Mouse (Mus musculus) heart, embryonic 16.5 days (tissue): ENCODE data around the gene Lypd4. TPM values are rescaled to one million over a fixed set of nuclear protein-coding genes. Genes with fewer than 3 reads are reported as not detected.

Source experiments
- polyA plus RNA-seq: library from polyadenylated mRNA; unstranded; fragments of >200 nt; fragmentation: Nextera tagmentation; extraction: Ambion mirVana; gene quantifications from 2 replicates; pipeline ENCODE4 v1.2.1, GENCODE M21; 2015

Gene Lypd4
- polyA plus RNA-seq, 1 experiment from 2014 or later: not detected

Other genes starting within 250 kb of the Lypd4 start
- gene Lypd3, start 233.4 kb downstream of the Lypd4 start, polyA plus RNA-seq: 0.08 TPM in 1 of 2 replicates, not detected in the other
- not detected in 2 replicates for gene Tex101, start 193.3 kb downstream of the Lypd4 start, polyA plus RNA-seq
- not detected in 2 replicates for gene BC049730, start 160.7 kb downstream of the Lypd4 start, polyA plus RNA-seq
- gene Gm4763, start 143.0 kb downstream of the Lypd4 start, polyA plus RNA-seq: not detected in 2 replicates
- 0.25 and 0.30 TPM in 2 replicates for gene Cd177, start 109.6 kb downstream of the Lypd4 start, polyA plus RNA-seq
- gene Ceacam10, start 92.7 kb downstream of the Lypd4 start, polyA plus RNA-seq: 0.22 TPM in 1 of 2 replicates, not detected in the other
- gene Gm9844, start 7.7 kb downstream of the Lypd4 start, polyA plus RNA-seq: 4.7 and 20.8 TPM in 2 replicates
- gene Dmrtc2, start 116 bp upstream of the Lypd4 start, polyA plus RNA-seq: not detected in 2 replicates
- gene Rps19, start 14.4 kb upstream of the Lypd4 start, polyA plus RNA-seq: 1,139 and 1,152 TPM in 2 replicates
- 0.36 and 0.38 TPM in 2 replicates for gene Cd79a, start 27.4 kb upstream of the Lypd4 start, polyA plus RNA-seq
- gene Arhgef1, start 33.0 kb upstream of the Lypd4 start, polyA plus RNA-seq: 75.4 and 80.9 TPM in 2 replicates
- gene Gm4881, start 74.6 kb upstream of the Lypd4 start, polyA plus RNA-seq: not detected in 2 replicates
- gene Rabac1, start 102.8 kb upstream of the Lypd4 start, polyA plus RNA-seq: 270 and 275 TPM in 2 replicates
- gene Atp1a3, start 136.0 kb upstream of the Lypd4 start, polyA plus RNA-seq: 0.32 and 0.66 TPM in 2 replicates
- gene Grik5, start 202.4 kb upstream of the Lypd4 start, polyA plus RNA-seq: 2.3 and 3.0 TPM in 2 replicates
- 19.6 and 19.7 TPM in 2 replicates for gene Zfp574, start 202.6 kb upstream of the Lypd4 start, polyA plus RNA-seq